Mouse (Mus musculus): ENCODE measurements around the gene Chek2. TPM values are rescaled to one million over a fixed set of nuclear protein-coding genes. Genes with fewer than 3 reads are reported as not detected.
A peak's percentile ranks its signal among the peaks of the same experiment; 100 is the strongest.

Chek2 gene
- polyA plus RNA-seq, 1 experiment from 2014 or later: 21.3 TPM

- H3K27me3 ChIP-seq: no peaks in the 10 kb centered on the region
- in situ Hi-C loops (cut with MboI; ENCODE audit: low pct_unique_long_range_greater_than_20kb): no loop called here
- ChIA-PET POLR2A (no interaction called here), CTCF (interaction anchor here (1.2 kb wide), 1 partner anchor 11 kb away, joined by 3 read pairs; no protein-coding TSS in a partner anchor)
- no peak for DNase-seq (ENCODE audit: low read depth, low spot score)
- no peak for TF ChIP-seq CTCF (IDR thresholded peaks at IDR 0.05)
- no peak for ATAC-seq
Measured at GRCm38 (mm10) chr5:110898169-110898568, 58.4 kb downstream of the Chek2 start.

- in situ Hi-C loops (cut with MboI; ENCODE audit: low pct_unique_long_range_greater_than_20kb): no loop called here
- POLR2A ChIA-PET: no interaction called here
- TF ChIP-seq CTCF (IDR thresholded peaks at IDR 0.05): no peak
- CTCF ChIA-PET: no interaction called here
- H3K27me3 ChIP-seq: no peaks in the 10 kb centered on the region
- DNase-seq (ENCODE audit: low read depth, low spot score) (no peak), ATAC-seq (no peak)
Measured at GRCm38 (mm10) chr5:110898785-110899184, 59.0 kb downstream of the Chek2 start.

GRCm38 (mm10) chr5:110900331-110900730, 60.6 kb downstream of the Chek2 start:
- no peak for ATAC-seq
- DNase-seq (ENCODE audit: low read depth, low spot score): no peak
- in situ Hi-C loops (cut with MboI; ENCODE audit: low pct_unique_long_range_greater_than_20kb): no loop called here
- no peaks in the 10 kb centered on the region for H3K27me3 ChIP-seq
- POLR2A ChIA-PET: no interaction called here
- CTCF ChIA-PET: no interaction called here
- no peak for TF ChIP-seq CTCF (IDR thresholded peaks at IDR 0.05)

- H3K27me3 ChIP-seq: no peaks in the 10 kb centered on the region
- TF ChIP-seq CTCF (IDR thresholded peaks at IDR 0.05): no peak
- ChIA-PET CTCF (interaction anchor here (1.5 to 2.5 kb wide), 2 partner anchors 15 to 16 kb away, joined by 3 to 7 read pairs; no protein-coding TSS in a partner anchor), POLR2A (no interaction called here)
- DNase-seq (ENCODE audit: low read depth, low spot score) (no peak), ATAC-seq (no peak)
- in situ Hi-C loops (cut with MboI; ENCODE audit: low pct_unique_long_range_greater_than_20kb): no loop called here
Measured at GRCm38 (mm10) chr5:110906708-110907107, 66.9 kb downstream of the Chek2 start.

- TF ChIP-seq CTCF (IDR thresholded peaks at IDR 0.05): no peak
- POLR2A ChIA-PET: no interaction called here
- CTCF ChIA-PET: no interaction called here
- ATAC-seq: no peak
- in situ Hi-C loops (cut with MboI; ENCODE audit: low pct_unique_long_range_greater_than_20kb): no loop called here
- no peak for DNase-seq (ENCODE audit: low read depth, low spot score)
- no peaks in the 10 kb centered on the region for H3K27me3 ChIP-seq
Measured at GRCm38 (mm10) chr5:110908879-110909278, 69.1 kb downstream of the Chek2 start.

GRCm38 (mm10) chr5:110909955-110910589, 70.3 kb downstream of the Chek2 start:
- POLR2A ChIA-PET: no interaction called here
- in situ Hi-C loops (cut with MboI; ENCODE audit: low pct_unique_long_range_greater_than_20kb): no loop called here
- TF ChIP-seq CTCF (IDR thresholded peaks at IDR 0.05): no peak
- no peaks in the 10 kb centered on the region for H3K27me3 ChIP-seq
- no peak for ATAC-seq
- DNase-seq (ENCODE audit: low read depth, low spot score): no peak
- CTCF ChIA-PET: no interaction called here

- ATAC-seq (no peak), DNase-seq (ENCODE audit: low read depth, low spot score) (no peak)
- ChIA-PET CTCF (interaction anchor here (1.2 kb wide), 1 partner anchor 9 kb away, joined by 3 read pairs; no protein-coding TSS in a partner anchor), POLR2A (no interaction called here)
- in situ Hi-C loops (cut with MboI; ENCODE audit: low pct_unique_long_range_greater_than_20kb): no loop called here
- TF ChIP-seq CTCF (IDR thresholded peaks at IDR 0.05): no peak
- no peaks in the 10 kb centered on the region for H3K27me3 ChIP-seq
Measured at GRCm38 (mm10) chr5:110914859-110915258, 75.1 kb downstream of the Chek2 start.

GRCm38 (mm10) chr5:110916241-110916640, 76.5 kb downstream of the Chek2 start:
- H3K27me3 ChIP-seq: no peaks in the 10 kb centered on the region
- DNase-seq (ENCODE audit: low read depth, low spot score): no peak
- ChIA-PET POLR2A (no interaction called here), CTCF (interaction anchor here (1.2 kb wide), 1 partner anchor 11 kb away, joined by 3 read pairs; no protein-coding TSS in a partner anchor)
- no peak for ATAC-seq
- in situ Hi-C loops (cut with MboI; ENCODE audit: low pct_unique_long_range_greater_than_20kb): no loop called here
- no peak for TF ChIP-seq CTCF (IDR thresholded peaks at IDR 0.05)

- ChIA-PET POLR2A (no interaction called here), CTCF (interaction anchor here (0.9 to 1.6 kb wide), 2 partner anchors 29 to 288 kb away, joined by 3 to 4 read pairs; no protein-coding TSS in a partner anchor)
- no peak for ATAC-seq
Measured at GRCm38 (mm10) chr5:110919541-110919940, 79.8 kb downstream of the Chek2 start.

GRCm38 (mm10) chr5:110923336-110923735, 83.6 kb downstream of the Chek2 start:
- CTCF ChIA-PET: interaction anchor here (0.9 to 2.2 kb wide), 13 partner anchors 18 to 346 kb away, joined by 3 to 7 read pairs (median 3); no protein-coding TSS in a partner anchor
- TF ChIP-seq CTCF (IDR thresholded peaks at IDR 0.05): peak; percentile 57
- ATAC-seq: no peak
- no peaks in the 10 kb centered on the region for H3K27me3 ChIP-seq
- POLR2A ChIA-PET: interaction anchor here (0.9 kb wide), 1 partner anchor 37 kb away, joined by 6 read pairs; no protein-coding TSS in a partner anchor
- DNase-seq (ENCODE audit: low read depth, low spot score): no peak
- in situ Hi-C loops (cut with MboI; ENCODE audit: low pct_unique_long_range_greater_than_20kb): no loop called here

More at GRCm38 (mm10) chr5:110919541-110919940, 79.8 kb downstream of the Chek2 start:
- no peak for TF ChIP-seq CTCF (IDR thresholded peaks at IDR 0.05)
- no peak for DNase-seq (ENCODE audit: low read depth, low spot score)
- in situ Hi-C loops (cut with MboI; ENCODE audit: low pct_unique_long_range_greater_than_20kb): no loop called here
- no peaks in the 10 kb centered on the region for H3K27me3 ChIP-seq

Other genes starting within 250 kb of the Chek2 start
- gene Noc4l, start 186.6 kb upstream of the Chek2 start, polyA plus RNA-seq (2021): 42.0 TPM
- 29.3 TPM for gene Ddx51, start 186.5 kb upstream of the Chek2 start, polyA plus RNA-seq (2021)
- 49.4 TPM for gene Ep400, start 69.3 kb upstream of the Chek2 start, polyA plus RNA-seq (2021)
- gene Pus1, start 59.3 kb upstream of the Chek2 start, polyA plus RNA-seq (2021): 59.2 TPM
- gene Ulk1, start 29.9 kb upstream of the Chek2 start, polyA plus RNA-seq (2021): 63.7 TPM
- 45.7 TPM for gene Hscb, start 202 bp upstream of the Chek2 start, polyA plus RNA-seq (2021)
- gene Ttc28, start 39.8 kb downstream of the Chek2 start, polyA plus RNA-seq (2021): 9.0 TPM